Mouse (Mus musculus): Measurements from ENCODE around the gene Cela1.

The Cela1 gene

DNA sequence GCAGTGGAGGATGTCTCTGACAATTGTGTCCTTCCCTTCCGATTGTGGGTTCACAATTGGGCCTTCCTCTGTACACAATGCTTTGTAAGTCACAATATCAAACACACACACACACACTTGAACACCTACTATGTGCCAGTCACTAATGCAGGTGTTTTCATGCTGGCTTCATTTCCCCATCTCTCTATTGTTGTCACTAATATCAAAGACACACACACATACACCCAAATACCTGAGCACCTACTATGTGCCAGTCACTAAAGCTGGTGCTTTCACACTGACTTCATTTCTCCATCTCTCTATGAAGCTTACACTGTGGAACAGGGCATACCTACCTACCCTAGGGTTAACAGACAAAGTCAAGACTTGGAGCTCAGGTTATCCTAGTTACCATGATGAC lies 17.7 kb upstream of the Cela1 start:
- DNase-seq (ENCODE audit: low spot score) = no peak

DNA sequence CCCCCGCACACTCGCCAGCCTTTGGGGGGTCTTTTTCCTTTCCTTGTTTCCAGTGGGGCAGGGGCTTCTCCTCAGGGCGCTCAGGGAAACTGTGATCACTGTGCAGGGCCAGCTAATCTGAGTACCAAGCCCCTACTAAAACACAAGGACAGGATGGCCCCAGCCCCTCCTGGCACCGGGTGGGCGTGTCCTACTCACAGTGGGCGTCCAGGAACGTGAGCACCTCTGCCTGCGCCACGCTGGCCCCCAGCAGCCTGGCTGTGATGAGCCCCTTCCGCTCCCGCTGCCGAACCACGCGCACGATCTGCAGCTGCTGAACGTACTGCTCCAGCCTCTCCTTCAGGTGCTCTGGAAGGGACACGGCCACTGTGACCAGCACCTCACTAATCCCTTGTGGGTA lies 16.2 kb upstream of the Cela1 start:
- DNase-seq (ENCODE audit: low spot score) = no peak

- no peak for DNase-seq (ENCODE audit: low spot score)
These were observed 14.1 kb upstream of the Cela1 start for GRCm38 (mm10) chr15:100701856-100702255.

GRCm38 (mm10) chr15:100701108-100701507 lies 13.4 kb upstream of the Cela1 start:
- DNase-seq (ENCODE audit: low spot score) = no peak

GRCm38 (mm10) chr15:100700424-100700823 lies 12.7 kb upstream of the Cela1 start:
- no peak for DNase-seq (ENCODE audit: low spot score)

GRCm38 (mm10) chr15:100699386-100699785 lies 11.7 kb upstream of the Cela1 start:
- no peak for DNase-seq (ENCODE audit: low spot score)

DNA sequence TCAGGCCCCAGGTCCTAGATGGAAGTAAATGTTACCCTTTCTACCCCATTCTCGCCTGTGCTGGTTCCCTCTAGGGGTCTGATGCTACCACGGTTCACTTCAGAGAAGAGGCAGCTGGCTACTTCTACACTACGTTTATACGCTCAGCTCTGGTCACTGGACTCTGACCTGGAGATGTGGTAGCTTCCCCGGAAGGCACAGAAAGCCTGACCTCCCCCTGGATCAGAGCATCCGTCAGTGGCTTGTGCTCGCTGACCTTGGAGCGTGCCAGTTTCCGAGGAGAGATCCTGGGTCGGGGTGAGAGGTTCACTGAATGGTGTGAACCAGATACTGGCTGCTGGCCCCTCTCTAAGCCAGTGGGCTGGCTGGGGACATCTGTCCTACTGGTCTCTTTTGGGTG lies 10.4 kb upstream of the Cela1 start:
- DNase-seq (ENCODE audit: low spot score) = no peak

GRCm38 (mm10) chr15:100694406-100694805 lies 6.7 kb upstream of the Cela1 start:
- DNase-seq (ENCODE audit: low spot score) = no peak

DNA sequence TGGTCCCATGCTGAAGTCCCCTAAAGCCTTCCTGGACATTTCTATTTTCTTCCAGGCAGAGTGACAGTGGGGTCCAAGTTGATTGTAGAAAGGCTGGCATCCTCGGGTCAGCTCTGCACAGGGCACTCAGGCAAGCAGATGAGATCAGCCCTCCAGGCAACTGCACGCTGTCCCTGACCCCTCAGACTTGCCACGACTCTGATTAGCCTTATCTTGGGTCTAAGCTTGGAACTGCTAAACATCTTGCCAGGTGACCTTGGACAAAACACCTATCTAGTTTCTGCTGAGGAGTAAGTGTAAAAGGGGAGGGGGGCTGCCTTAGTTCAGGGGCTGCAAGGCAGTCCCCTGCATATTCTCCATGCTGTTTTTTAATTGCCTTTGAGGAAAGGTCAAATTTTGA lies 4.3 kb upstream of the Cela1 start:
- DNase-seq (ENCODE audit: low spot score) = no peak

- peak; percentile 56 for DNase-seq (ENCODE audit: low spot score)
These were observed 732 bp downstream of the Cela1 start for GRCm38 (mm10) chr15:100686989-100687388.

GRCm38 (mm10) chr15:100686434-100686833 lies 1.3 kb downstream of the Cela1 start:
- DNase-seq (ENCODE audit: low spot score) = no peak

DNA sequence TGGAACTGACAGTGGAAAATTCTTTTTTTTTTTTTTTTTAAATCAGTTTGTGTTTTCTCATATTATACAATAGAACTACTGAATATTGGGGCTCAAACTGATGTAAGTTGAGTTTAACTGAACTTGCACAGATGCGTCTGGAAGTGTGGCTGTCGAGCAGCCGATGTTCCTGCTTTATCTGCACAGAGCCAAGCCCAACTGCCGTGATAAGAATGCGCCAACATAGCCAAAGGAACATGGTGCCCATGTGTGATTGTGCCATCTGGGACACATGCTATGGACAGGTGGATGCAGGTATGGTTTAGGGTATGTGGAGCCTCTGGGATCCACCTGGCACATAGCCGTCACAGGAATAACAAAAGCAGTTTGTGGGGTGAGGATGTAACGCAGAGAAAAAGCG lies 1.9 kb downstream of the Cela1 start:
- no peak for DNase-seq (ENCODE audit: low spot score)

DNA sequence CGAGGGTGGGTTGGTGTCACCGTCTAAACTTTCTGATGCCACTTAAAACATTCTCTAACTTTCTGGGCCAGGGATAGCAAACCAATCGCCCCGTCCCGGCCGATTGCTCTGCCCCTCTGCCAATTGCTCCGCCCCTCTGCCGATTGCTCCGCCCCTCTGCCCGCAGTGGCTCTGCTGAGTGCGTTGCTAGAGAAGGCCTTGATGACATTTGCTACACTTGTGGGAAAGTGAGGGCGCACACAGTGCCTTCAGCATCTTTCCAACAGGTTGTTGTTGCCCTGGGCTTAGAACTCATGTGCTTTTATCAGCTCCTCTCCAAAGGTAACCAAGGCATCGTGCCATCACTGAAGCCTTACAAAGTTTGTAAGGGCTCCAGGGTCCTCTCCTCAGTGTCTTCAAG lies 2.5 kb downstream of the Cela1 start:
- DNase-seq (ENCODE audit: low spot score) = no peak

- no peak for DNase-seq (ENCODE audit: low spot score)
These were observed 3.3 kb downstream of the Cela1 start for GRCm38 (mm10) chr15:100684450-100684849.

GRCm38 (mm10) chr15:100683041-100683440 lies 4.7 kb downstream of the Cela1 start:
- DNase-seq (ENCODE audit: low spot score) = peak; percentile 84

GRCm38 (mm10) chr15:100681770-100682169 lies 6.0 kb downstream of the Cela1 start:
- no peak for DNase-seq (ENCODE audit: low spot score)

DNA sequence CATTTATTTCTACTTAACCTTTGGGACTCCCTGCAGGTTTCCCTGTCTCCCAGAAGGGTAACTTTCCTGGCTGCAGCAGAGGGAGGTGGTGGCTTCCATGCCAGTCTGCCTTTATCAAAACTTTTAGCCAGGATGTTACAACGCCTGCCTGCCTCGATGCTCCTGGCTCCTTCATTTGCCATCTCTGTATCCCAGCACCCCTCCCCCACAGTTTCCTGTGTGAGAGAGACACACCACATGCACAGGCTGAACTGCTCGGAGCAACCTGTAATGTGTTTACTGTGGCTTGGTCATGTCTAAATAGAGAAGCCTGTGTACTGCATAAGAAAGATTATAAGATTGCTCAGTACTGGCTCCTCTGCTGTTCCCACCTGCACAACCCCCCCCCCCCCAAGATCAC lies 7.3 kb downstream of the Cela1 start:
- no peak for DNase-seq (ENCODE audit: low spot score)

DNA sequence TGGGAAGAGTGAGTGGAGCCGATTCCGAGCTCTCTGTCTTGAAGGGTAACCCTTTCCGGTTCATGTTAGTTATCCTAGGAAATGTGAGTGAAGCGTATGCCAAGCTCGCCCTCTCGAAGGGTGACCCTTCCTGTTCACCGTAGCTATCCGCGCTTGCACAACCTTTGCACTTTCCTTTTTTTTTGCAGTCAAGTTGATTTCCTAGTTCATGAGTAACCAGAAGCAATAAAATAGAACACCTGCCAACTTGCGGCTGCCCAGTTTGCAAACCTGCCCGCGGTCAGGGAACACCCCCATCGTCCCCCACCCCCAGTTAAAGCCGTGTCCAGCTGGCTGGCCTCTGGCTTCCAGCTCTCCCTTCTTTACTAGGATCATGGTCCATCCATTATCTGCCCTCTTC lies 8.7 kb downstream of the Cela1 start:
- no peak for DNase-seq (ENCODE audit: low spot score)

GRCm38 (mm10) chr15:100678581-100678980 lies 9.1 kb downstream of the Cela1 start:
- DNase-seq (ENCODE audit: low spot score) = no peak

- DNase-seq (ENCODE audit: low spot score) = no peak
These were observed 10.0 kb downstream of the Cela1 start for GRCm38 (mm10) chr15:100677675-100678074.

- DNase-seq (ENCODE audit: low spot score) = no peak
These were observed 11.2 kb downstream of the Cela1 start for GRCm38 (mm10) chr15:100676521-100676920.

DNA sequence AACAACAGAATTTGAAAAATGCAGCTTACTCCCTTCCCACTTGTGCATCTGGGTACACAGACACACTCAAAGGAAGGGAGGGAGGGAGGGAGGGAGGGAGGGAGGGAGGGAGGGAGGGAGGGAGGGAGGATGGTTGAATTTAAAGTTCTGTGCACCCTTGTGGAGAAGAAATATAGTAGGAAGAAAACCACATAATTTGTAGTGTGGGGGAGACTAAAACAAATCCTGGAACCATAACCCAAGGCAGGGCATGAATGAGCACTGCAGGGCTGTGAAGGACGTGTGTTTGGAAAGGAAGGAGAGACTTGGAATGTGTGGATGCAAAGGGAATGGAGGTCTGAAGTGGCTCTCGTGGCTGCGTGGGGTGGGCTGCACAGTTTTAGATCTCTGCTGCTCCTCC lies 12.2 kb downstream of the Cela1 start:
- DNase-seq (ENCODE audit: low spot score) = no peak

GRCm38 (mm10) chr15:100674566-100674965 lies 13.2 kb downstream of the Cela1 start:
- no peak for DNase-seq (ENCODE audit: low spot score)

DNA sequence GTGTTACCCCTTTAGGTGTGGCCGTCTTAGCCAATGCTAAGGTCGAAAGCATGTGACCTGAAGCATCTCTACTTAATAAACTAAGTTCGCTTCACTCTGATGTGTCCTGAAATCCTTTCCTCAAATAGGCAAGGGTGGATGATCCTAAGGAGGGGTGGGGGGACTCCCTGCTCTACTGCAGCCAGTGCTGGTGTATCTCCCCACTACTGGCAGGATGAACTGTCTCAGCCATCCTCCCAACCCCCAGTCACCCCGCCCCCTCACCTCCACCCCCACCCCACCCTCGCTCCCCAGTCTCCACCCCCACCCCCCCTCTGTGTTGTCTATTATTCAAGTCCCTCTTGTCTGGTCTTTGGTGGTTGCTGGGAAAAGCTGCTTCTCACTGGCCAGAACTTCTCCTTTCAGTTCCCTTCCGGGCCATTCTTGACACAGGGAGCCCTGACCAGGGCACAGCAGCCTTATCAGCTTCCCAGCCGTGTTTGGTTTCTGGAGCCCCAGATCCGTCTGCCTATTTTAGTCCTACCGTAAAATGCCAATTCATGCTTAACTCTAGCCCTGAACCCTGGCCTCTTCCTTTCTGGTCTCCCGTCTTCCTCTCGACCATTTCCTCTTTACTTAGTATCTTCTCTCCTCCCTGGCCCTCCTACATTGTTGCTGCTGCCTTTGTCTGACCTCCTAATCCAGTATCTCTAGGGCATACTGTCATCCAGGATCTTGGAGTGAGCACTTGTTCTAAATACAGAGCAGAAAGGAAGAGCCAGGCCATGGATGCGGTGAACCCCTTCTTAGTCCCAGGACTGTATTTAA lies 13.9 kb downstream of the Cela1 start:
- DNase-seq (ENCODE audit: low spot score) = no peak
